Mouse (Mus musculus) gastrocnemius, postnatal 14 days (tissue): ENCODE data around the gene Slc35f1. TPM values are rescaled to one million over a fixed set of nuclear protein-coding genes. Genes with fewer than 3 reads are reported as not detected.
A peak's percentile ranks its signal among the peaks of the same experiment; 100 is the strongest.

Experiments used
- DNase-seq: peaks from one replicate; pipeline ENCODE4 v3.0.0; 2021; ENCODE audit warnings: mixed read lengths
- intact Hi-C: fragments of 180-260 bp; cut with DNase I; formaldehyde crosslinking; loops from one replicate; pipeline ENCODE4 v1.15.1; 2025; ENCODE audit warnings: low total_unique reads
- total RNA-seq, 2 experiments: library from RNA; stranded (reverse); gene quantifications; 2 replicates each; pipeline ENCODE4 v1.2.3; 2021

The Slc35f1 gene
- total RNA-seq, 2 experiments from 2014 or later, result 1.3 to 1.7 TPM

- no peak for DNase-seq
- intact Hi-C loops, result no loop called here
These were observed 362.2 kb downstream of the Slc35f1 start for GRCm38 (mm10) chr10:53052521-53052920.

DNA sequence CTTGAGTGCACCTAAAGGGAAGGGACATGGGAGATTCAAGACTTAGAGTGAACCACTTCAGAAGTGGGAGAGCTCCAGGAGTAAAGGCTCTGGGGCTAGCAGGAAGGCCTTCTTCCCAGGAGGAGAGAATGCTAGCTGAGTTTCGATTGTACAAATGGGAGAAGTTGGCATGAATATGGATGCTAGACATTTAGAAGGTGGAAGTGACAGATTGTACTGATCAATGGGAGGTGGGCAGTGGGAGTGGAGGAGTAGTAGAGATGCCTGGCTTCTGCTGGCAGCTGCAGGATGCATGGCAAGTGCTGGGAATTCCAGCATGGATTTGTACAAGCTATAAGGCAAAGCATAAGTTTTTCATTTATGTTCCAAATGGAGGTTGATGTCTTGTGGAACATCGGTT is 370.4 kb downstream of the Slc35f1 start:
- DNase-seq, result no peak
- intact Hi-C loops, result no loop called here

DNA sequence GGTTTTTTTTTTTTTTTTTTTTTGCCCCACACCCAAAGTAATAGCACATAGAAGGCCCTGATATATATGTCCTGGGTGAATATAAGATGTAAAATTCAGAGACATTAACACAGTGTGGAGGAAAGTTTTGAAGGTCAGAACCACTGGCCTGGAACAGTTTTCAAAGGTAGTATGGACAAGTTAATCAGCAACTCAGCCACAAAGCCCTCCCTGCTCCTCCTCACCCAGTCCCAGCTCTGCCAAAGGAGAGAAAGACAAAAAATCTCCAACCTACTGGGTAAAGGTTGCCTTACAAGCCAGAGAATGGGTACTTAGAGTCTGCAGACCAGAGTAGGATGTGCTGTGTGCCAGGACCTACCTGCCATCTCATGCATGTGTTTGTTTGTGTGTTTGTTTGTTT is 372.4 kb downstream of the Slc35f1 start:
- DNase-seq, result no peak
- intact Hi-C loops, result no loop called here

DNA sequence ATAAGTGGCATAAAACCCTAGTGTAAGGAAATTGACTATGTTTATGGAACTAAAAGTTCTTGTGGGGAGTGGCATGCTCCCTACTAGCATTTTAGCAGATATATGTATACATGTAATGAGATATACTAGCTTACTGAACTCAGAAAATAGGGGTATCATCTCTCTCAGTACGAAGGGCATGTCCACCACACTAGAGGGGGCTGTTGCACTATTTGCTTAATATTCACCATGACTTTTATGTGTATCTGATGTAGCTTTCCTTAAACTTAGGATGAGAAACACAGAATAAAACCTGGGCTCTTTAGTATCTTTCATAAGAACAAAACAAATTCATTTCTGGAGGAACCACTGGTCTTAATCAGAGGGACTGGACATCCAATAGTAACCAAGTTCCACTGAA is 397.5 kb downstream of the Slc35f1 start:
- intact Hi-C loops, result no loop called here
- no peak for DNase-seq

- intact Hi-C loops, result no loop called here
- DNase-seq, result no peak
These were observed 401.2 kb downstream of the Slc35f1 start for GRCm38 (mm10) chr10:53091525-53091924.

- DNase-seq, result no peak
- intact Hi-C loops, result no loop called here
These were observed 406.1 kb downstream of the Slc35f1 start for GRCm38 (mm10) chr10:53096446-53096845.

- DNase-seq, result no peak
- intact Hi-C loops, result no loop called here
These were observed 410.5 kb downstream of the Slc35f1 start for GRCm38 (mm10) chr10:53100881-53101280.

- DNase-seq, result no peak
- intact Hi-C loops, result no loop called here
These were observed 411.1 kb downstream of the Slc35f1 start for GRCm38 (mm10) chr10:53101412-53101811.

DNA sequence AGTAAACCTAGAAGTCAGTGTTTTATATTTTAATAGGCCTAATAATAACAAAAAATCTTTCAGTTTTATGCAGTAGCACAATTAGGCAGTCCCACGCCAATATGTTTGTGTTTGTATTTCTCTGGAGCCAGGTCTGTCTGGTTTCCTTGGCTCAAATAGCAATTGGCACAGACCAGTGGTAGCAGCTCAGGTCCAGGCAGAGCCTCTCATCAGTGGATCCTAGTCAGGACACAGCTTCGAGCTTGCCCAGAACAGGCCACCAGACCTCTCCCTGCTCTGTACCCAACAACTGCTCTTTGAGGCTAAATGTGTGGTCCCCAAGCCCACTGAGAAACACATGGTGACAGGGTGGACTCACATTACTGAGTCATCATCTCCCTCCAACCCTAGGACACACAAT is 412.1 kb downstream of the Slc35f1 start:
- intact Hi-C loops, result no loop called here
- DNase-seq, result peak; percentile 7

DNA sequence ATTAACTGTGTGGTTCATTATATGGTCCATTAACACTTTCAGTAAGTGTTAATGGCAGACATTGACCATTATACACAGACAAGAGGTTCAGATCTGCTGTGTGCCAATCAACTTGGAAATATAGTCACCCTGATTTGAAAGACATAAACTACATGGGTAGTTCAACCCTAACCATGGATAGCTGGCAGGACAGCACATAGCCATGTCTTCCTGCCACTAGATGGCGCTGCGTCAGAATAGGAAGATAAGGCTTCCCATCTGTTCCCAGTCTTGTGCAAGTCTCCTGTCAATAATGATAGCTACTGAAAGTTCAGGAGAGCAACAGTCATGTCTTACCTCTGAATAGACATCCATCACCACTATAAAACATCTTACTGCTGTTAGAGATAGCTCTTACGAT is 424.7 kb downstream of the Slc35f1 start:
- peak; percentile 60 for DNase-seq
- intact Hi-C loops, result loop anchor here (10.0 kb wide), 1 partner anchor 420 kb away; no protein-coding TSS in a partner anchor

DNA sequence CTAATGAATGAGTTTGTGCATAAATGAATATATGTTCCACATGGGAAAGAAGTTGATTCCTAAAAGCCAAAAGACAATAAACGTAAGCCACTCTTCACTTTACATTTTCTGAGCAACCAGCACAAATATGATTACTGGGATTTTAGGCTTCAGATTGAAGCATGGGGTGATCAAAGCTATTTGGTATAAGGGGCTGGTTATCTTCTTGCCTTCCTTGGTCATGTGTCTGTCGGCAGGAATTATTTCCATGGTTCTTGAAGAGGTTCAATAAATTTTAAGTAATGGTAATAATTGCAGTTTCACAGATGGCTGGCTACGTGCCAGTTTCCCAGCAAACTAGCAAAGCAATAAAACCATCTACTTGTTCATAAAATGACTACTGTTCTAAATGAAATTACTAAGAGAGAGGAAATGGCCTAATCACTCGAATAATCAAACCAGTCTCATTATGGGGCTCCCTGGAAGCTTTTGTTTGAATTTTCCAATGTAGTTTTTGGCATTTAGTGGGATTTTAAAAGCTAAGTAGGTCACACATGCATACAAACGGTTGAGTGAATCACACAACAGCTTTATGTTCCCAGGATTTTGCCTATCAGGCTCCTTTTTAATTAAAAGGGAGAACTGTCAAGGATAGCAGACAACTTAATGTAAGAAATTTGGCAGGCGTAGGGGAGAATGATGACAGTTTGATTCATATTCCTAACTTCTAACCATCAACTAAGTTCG is 425.5 kb downstream of the Slc35f1 start:
- intact Hi-C loops, result loop anchor here (10.0 kb wide), 1 partner anchor 419 kb away; no protein-coding TSS in a partner anchor
- DNase-seq, result peak; percentile 11

DNA sequence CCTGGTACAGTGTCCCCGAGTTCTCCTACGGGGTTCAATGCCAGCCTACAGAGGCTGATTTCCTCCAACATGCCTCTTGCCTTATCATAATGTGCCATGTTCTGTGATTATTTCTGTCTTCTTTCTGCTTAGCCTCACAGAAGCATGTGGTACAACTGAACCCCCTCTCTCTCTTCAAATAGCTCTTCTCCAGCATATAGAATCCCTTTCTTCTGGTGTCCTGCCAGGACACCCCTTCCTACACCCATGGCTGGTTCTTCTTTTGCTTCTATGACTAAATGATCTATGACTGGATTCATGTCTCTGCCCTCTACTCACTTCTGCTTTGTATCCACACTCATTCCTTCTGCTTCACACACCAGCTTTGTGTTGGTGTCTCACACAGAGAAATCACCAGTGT is 430.3 kb downstream of the Slc35f1 start:
- DNase-seq, result no peak
- intact Hi-C loops, result no loop called here

- intact Hi-C loops, result no loop called here
These were observed 434.0 kb downstream of the Slc35f1 start for GRCm38 (mm10) chr10:53124365-53124764.

GRCm38 (mm10) chr10:53132707-53133106 is 442.4 kb downstream of the Slc35f1 start:
- intact Hi-C loops, result no loop called here
- no peak for DNase-seq

More at GRCm38 (mm10) chr10:53124365-53124764, 434.0 kb downstream of the Slc35f1 start:
- no peak for DNase-seq

GRCm38 (mm10) chr10:53150321-53150720 is 460.0 kb downstream of the Slc35f1 start:
- intact Hi-C loops, result no loop called here

GRCm38 (mm10) chr10:53150916-53151315 is 460.6 kb downstream of the Slc35f1 start:
- intact Hi-C loops, result no loop called here
- no peak for DNase-seq

More at GRCm38 (mm10) chr10:53150321-53150720, 460.0 kb downstream of the Slc35f1 start:
- no peak for DNase-seq

DNA sequence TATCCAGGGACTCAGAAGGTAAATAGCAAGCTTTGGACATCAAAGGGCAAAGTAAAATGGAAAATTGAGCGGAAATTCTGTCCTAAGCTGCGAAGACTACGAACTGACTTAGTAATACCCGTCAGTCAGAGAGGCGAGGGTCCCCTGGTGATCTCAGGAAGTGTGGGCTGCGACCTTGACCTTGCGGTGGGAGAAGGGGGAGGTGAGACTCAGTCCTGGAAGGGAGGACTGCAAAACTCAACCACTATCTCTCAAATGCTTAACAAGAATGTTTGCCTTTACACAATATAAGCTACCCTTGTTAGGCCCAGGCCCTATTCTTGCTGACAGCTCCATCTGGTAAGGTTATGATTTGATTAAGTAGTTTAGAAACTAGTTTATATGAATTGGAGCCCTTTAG is 466.0 kb downstream of the Slc35f1 start:
- no peak for DNase-seq
- intact Hi-C loops, result no loop called here

- DNase-seq, result no peak
- intact Hi-C loops, result no loop called here
These were observed 467.4 kb downstream of the Slc35f1 start for GRCm38 (mm10) chr10:53157740-53158139.
